Mouse (Mus musculus) lung, adult 2 months (tissue): Measurements from ENCODE around the gene Clp1.

ENCODE experiments used
- CTCF ChIP-seq: fragments of 200-500 bp; IDR thresholded peaks from 2 replicates; pipeline ENCODE4 v1.5.1; 2011; ENCODE audit warnings: mild to moderate bottlenecking, low read length, control low read depth; ENCODE audit not compliant: insufficient read depth
- POLR2A ChIP-seq: fragments of 200-500 bp; IDR thresholded peaks from 2 replicates; pipeline ENCODE4 v1.6.1; 2011; ENCODE audit warnings: low read depth, mild to moderate bottlenecking, control low read depth, low read length, borderline replicate concordance; ENCODE audit errors: extremely low read depth

DNA sequence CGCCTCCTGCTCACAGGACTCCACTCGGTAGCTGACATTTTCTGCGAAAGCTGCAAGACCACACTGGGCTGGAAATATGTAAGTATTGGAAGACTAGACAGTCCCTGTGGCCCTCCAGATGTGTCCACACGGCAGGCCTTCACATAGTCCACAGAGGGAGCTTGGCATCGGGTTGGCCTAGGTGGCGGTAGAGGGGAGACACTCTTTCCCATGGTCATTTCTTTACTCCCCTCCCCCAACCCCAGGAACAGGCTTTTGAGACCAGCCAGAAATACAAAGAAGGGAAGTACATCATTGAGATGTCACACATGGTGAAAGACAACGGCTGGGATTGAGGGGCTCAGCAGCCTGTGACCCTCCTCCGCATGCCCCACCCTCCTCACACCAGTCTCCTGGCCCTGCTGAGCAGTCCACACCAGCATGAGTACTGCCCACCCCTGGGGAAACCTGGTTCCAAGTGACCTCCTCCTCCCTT, 10.3 kb upstream of the Clp1 start:
- TF ChIP-seq CTCF (no peak), POLR2A (no peak)
